Mouse (Mus musculus) embryonic fibroblast, embryonic 13.5 days (primary cell): ENCODE results near the gene Parvb. TPM values are rescaled to one million over a fixed set of nuclear protein-coding genes. Genes with fewer than 3 reads are reported as not detected.

Source experiments
- H3K27ac ChIP-seq: 2 replicates; pipeline ENCODE4 v1.5.1; 2012; ENCODE audit warnings: low read length, control low read depth, inconsistent platforms; ENCODE audit not compliant: insufficient read depth
- H3K4me1 ChIP-seq: 2 replicates; pipeline ENCODE4 v1.6.1; 2011; ENCODE audit warnings: low read length; ENCODE audit not compliant: control insufficient read depth, insufficient read depth
- H3K4me3 ChIP-seq: 2 replicates; pipeline ENCODE4 v1.5.1; 2011; ENCODE audit warnings: mild to moderate bottlenecking, control low read depth, low read length; ENCODE audit not compliant: insufficient read depth
- CTCF ChIP-seq: IDR thresholded peaks from 2 replicates; pipeline ENCODE4 v1.5.1; 2011; ENCODE audit warnings: mild to moderate bottlenecking, control low read depth, low read length, moderate library complexity, borderline replicate concordance; ENCODE audit not compliant: insufficient read depth
- POLR2A ChIP-seq: IDR thresholded peaks from 2 replicates; pipeline ENCODE4 v1.6.1; 2011; ENCODE audit warnings: low read depth, mild to moderate bottlenecking, control low read depth, low read length, moderate library complexity
- polyA plus RNA-seq: library from polyadenylated mRNA; stranded (reverse); fragments of >200 nt; gene quantifications from 2 replicates; pipeline ENCODE4 v1.2.4, GENCODE M21; 2011; ENCODE audit warnings: low read depth; ENCODE audit not compliant: missing spikeins, insufficient read length

Gene Parvb
- polyA plus RNA-seq, 1 experiment: 4.2 TPM

DNA sequence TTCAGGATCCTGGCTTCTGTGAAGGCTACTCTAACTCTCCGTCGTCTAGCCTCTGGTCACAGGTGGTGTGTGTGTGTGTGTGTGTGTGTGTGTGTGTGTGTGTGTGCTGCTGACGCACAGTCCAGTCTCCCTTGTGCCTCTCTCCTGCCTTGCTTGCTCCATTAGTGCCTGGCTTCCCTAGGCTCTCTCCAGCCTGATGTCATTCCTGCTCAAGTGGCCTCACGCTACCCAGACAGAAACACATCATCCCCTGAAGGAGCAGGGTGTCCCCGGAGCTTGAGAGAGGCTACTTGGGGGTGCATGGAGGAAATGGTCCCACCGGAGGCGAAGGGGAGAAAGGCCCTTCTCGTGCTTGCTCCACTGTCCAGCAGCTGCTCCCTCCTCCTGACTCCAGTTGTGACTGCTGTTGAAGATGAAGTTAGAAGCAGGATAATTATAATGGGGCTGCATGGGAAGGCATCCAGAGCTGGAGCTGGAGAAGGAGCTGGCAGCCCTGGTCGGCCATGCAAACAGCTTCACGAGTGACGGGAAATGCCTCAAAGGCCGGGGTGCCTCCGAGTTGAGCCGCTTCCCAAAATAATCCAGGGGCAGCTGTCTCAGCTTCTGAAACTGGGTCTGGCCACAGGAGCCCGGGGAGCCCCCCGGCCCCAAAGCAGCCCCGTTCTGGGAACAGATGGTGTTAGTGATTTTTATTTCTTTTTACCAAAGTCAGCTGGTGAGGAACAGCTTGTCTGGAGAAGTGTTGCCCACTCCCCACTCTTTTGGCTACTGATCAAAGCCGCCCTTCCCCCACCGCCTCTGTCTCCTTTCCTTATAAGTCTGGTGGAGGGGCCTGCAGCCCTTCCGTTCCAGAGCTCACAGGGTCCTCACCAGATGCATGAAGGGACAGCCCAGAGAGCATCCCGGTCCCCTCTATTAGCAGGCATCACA is 120.3 kb downstream of the Parvb start:
- no peak overlapping the region for H3K27ac ChIP-seq
- TF ChIP-seq POLR2A: no peak
- TF ChIP-seq CTCF: no peak
- H3K4me3 ChIP-seq: no peak overlapping the region
- no peaks in the 10 kb centered on the region for H3K4me1 ChIP-seq

DNA sequence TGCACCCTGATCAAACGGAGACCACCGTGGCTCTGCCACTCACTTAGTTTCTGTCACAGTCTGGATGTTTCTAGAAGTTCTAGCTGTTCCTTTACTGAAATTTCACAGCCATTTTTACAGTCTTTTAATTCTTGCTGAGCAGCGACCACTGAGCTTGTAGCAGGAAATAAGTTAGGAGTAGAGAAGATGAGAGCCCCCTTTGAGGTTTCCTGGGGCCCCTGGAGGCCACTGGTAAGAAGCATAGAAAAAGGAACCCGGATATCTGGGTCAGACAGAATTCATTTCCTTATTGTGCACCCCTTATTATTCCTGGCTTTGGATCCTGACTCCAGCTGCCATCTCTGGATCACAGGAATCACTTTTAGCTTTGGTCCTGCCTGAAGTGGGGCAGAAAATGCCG is 123.2 kb downstream of the Parvb start:
- Histone ChIP-seq H3K27ac (no peak overlapping the region), H3K4me3 (no peak overlapping the region), H3K4me1 (no peaks in the 10 kb centered on the region)
- no peak for TF ChIP-seq CTCF
- TF ChIP-seq POLR2A: no peak

DNA sequence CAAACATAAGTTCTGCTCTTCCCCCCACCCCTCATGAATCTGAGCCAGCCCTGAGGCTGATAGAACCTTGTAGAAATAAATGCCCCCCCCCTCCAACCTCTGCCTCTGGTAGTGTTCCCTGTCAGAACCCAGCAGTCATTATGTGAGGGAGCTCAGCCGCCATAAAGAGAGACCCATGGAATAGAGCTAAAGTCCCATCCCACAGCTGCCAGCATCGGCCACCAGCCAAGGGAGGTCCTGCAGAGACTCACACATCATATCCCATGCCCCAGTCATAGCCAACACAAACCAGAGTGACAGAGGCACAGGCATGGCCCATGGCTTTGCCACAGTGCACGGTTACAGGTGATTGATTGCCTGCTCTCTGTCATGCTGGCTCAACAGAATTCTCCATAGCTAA is 132.9 kb downstream of the Parvb start:
- 0 out of 2 replicates have a peak, but pooled peaks cover 2% of the 10 kb centered on the region for H3K4me1 ChIP-seq
- TF ChIP-seq POLR2A (no peak), CTCF (no peak)
- 0 out of 2 replicates have a peak overlapping the region, but pooled peaks have one; percentile 34 for H3K27ac ChIP-seq
- H3K4me3 ChIP-seq: no peak overlapping the region

Other genes starting within 250 kb of the Parvb start
- gene Efcab6, start 166.7 kb upstream of the Parvb start, polyA plus RNA-seq: not detected in 2 replicates
- 1.0 and 3.6 TPM in 2 replicates for gene Sult4a1, start 126.3 kb upstream of the Parvb start, polyA plus RNA-seq
- not detected in 2 replicates for gene Pnpla5, start 108.9 kb upstream of the Parvb start, polyA plus RNA-seq
- not detected in 2 replicates for gene Pnpla3, start 64.2 kb upstream of the Parvb start, polyA plus RNA-seq
- 69.0 and 70.7 TPM in 2 replicates for gene Samm50, start 39.8 kb upstream of the Parvb start, polyA plus RNA-seq
- 0.39 TPM in 1 of 2 replicates, not detected in the other for gene Parvg, start 92.0 kb downstream of the Parvb start, polyA plus RNA-seq
- gene Shisal1, start 215.1 kb downstream of the Parvb start, polyA plus RNA-seq: 0.35 TPM in 1 of 2 replicates, not detected in the other